In the genomic region with DNA sequence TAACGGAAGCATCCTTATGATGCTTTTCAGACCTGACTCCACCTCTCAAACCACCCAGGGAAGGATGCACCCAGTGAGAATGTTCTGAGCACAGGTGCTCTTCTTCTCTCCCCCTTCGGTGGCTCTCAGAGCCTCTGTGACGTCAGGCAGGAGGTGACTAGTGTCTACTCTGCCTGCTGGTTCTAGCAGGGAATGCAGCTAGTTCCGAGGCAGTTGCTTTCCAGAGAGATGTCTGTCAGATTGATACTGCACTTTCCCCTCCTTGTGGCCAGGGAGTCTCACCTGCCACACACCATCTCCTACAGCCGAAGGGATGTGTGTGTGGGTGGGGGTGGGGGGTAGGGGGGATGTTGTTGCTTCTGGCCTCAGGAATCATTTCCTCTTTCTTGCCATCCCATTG, we compare ENCODE assay signal across 11 mouse cellular contexts. TPM values are rescaled to one million over a fixed set of nuclear protein-coding genes. Genes with fewer than 3 reads are reported as not detected.
DNase-seq lines count a peak whose midpoint lies in the region; ATAC-seq and TF ChIP-seq lines count a peak whose summit lies in the region.
"Had no signal": no experiment of that assay in that cellular context is flagged by ENCODE, and none has a peak within 500 bp of the region (broad histone marks: within the 10 kb centered on the region; RNA-seq: fewer than 3 reads in every experiment).

No protein-coding gene starts in this region.

- no peak for TF ChIP-seq POLR2A in olfactory bulb, adult 2 months (IDR thresholded peaks at IDR 0.05; ENCODE audit: insufficient read depth, low read depth, low read length)

- DNase-seq in layer of hippocampus, adult 11-12 months (ENCODE audit: low spot score): peak; percentile 23
- no peak for DNase-seq in layer of hippocampus, adult 9-11 months
- no peak for DNase-seq in layer of hippocampus, adult 18-20 months (ENCODE audit: low spot score in 2 of 2)
- no peak for DNase-seq in kidney, postnatal 10 days
- DNase-seq: adrenal gland, adult 8-10 months; lung, postnatal 36 days; spleen, adult 18-20 months; thymus, adult 2 months had no signal

- H3K4me1 ChIP-seq in olfactory bulb, adult 2 months (ENCODE audit: control insufficient read depth, insufficient read depth, low read length): peaks cover 44% of the 10 kb centered on the region

- peak overlapping the region; percentile 4 for H3K4me3 ChIP-seq in olfactory bulb, adult 2 months (ENCODE audit: insufficient read depth, low read depth, low read length)

- no peak for TF ChIP-seq CTCF in olfactory bulb, adult 2 months (IDR thresholded peaks at IDR 0.05; ENCODE audit: insufficient read depth, low read depth, low read length)

- H3K27ac ChIP-seq in olfactory bulb, adult 2 months (ENCODE audit: insufficient read depth, low read depth, low read length): no peak overlapping the region

- 35% methylated on average over 5 of the region's 5 CpGs for WGBS in olfactory bulb, adult 2 months

- ATAC-seq in granulocyte monocyte progenitor cell, adult 5-6 weeks (replicated peaks; ENCODE audit: poor library complexity, severe bottlenecking): peak; percentile 52
- 0 out of 2 replicates have a peak, but pooled peaks have one; percentile 30 for ATAC-seq in megakaryocyte, adult 5-6 weeks (ENCODE audit: poor library complexity, severe bottlenecking)

RNA-seq across cellular contexts. Expression of gene Nav2, which starts 54.6 kb away (rescaled TPM):
- total RNA-seq in granulocyte monocyte progenitor cell, adult 5-6 weeks (2014; fragmentation: Nextera tagmentation): 31.9 and 38.7 TPM in 2 replicates
- 18.2 and 26.1 TPM in 2 replicates for total RNA-seq in granulocyte monocyte progenitor cell, adult 5-6 weeks (2017)
- total RNA-seq in megakaryocyte, adult 5-6 weeks (2015): 9.8 and 10.5 TPM in 2 replicates
- 4.6 and 7.2 TPM in 2 replicates for total RNA-seq in megakaryocyte, adult 5-6 weeks (2017)
- polyA plus RNA-seq in olfactory bulb, adult 2 months (2012; ENCODE audit: insufficient read depth, insufficient read length, low replicate concordance, missing spikeins): 56.0 and 57.3 TPM in 2 replicates
- 10 to 100 TPM; 66.2 to 73.7 TPM for total RNA-seq in layer of hippocampus, adult 18-20 months (2021)
